8 mouse cellular contexts compared by ENCODE assay signal in genomic region chr6:108426789-108427188, GRCm38 (mm10).
A peak's percentile ranks its signal among the peaks of the same experiment; 100 is the strongest.
DNase-seq lines count a peak whose midpoint lies in the region; ATAC-seq lines count a peak whose summit lies in the region.

No protein-coding gene starts in this region.

- H3K9me3 ChIP-seq in forebrain, embryonic 12.5 days = no peaks in the 10 kb centered on the region
- no peaks in the 10 kb centered on the region for H3K9me3 ChIP-seq in heart, embryonic 16.5 days (replicated peaks; ENCODE audit: control insufficient read depth, low read length)
- no peaks in the 10 kb centered on the region for H3K9me3 ChIP-seq in liver, embryonic 13.5 days (replicated peaks)
- no peaks in the 10 kb centered on the region for H3K9me3 ChIP-seq in stomach, embryonic 16.5 days (replicated peaks; ENCODE audit: control insufficient read depth, low read length)

- H3K9ac ChIP-seq in forebrain, embryonic 12.5 days = no peak overlapping the region
- 0 out of 2 replicates have a peak overlapping the region, but pooled peaks have one; percentile 31 for H3K9ac ChIP-seq in heart, embryonic 16.5 days (ENCODE audit: low read length)
- no peak overlapping the region for H3K9ac ChIP-seq in liver, embryonic 13.5 days
- H3K9ac ChIP-seq in stomach, embryonic 16.5 days (ENCODE audit: low read length) = no peak overlapping the region

- peak overlapping the region; percentile 19; the same call in 1 of the 2 replicates for H3K4me2 ChIP-seq in forebrain, embryonic 12.5 days
- peak overlapping the region; percentile 11; the same call in 1 of the 2 replicates for H3K4me2 ChIP-seq in heart, embryonic 16.5 days (ENCODE audit: low read depth, low read length)
- no peak overlapping the region for H3K4me2 ChIP-seq in liver, embryonic 13.5 days
- H3K4me2 ChIP-seq in stomach, embryonic 16.5 days (ENCODE audit: low read depth, low read length) = 0 out of 2 replicates have a peak overlapping the region, but pooled peaks have one; percentile 20

- H3K27ac ChIP-seq in forebrain, embryonic 12.5 days = 0 out of 2 replicates have a peak overlapping the region, but pooled peaks have one; percentile 19
- peak overlapping the region; percentile 53; the same call in 1 of the 2 replicates for H3K27ac ChIP-seq in heart, embryonic 16.5 days (ENCODE audit: low read length)
- H3K27ac ChIP-seq in liver, embryonic 13.5 days = no peak overlapping the region
- no peak overlapping the region for H3K27ac ChIP-seq in stomach, embryonic 16.5 days (ENCODE audit: low read length)

- DNase-seq in CD4-positive helper T cell, adult 2 months (ENCODE audit: low read depth, low spot score) = peak; percentile 65
- peak; percentile 59 for DNase-seq in brain, embryonic 18.5 days (ENCODE audit: low read depth, low spot score)
- peak; percentile 93 to 95 for DNase-seq in kidney, postnatal 25 days
- peak; percentile 10 for DNase-seq in liver, embryonic 13.5 days
- DNase-seq in neural tube, embryonic 10.5 days (ENCODE audit: extremely low spot score, low spot score) = peak; percentile 44

- H3K4me1 ChIP-seq in forebrain, embryonic 12.5 days = peaks cover 12% of the 10 kb centered on the region
- H3K4me1 ChIP-seq in heart, embryonic 16.5 days (ENCODE audit: control insufficient read depth, insufficient read depth, low read length) = peaks cover 9% of the 10 kb centered on the region
- H3K4me1 ChIP-seq in liver, embryonic 13.5 days (replicated peaks) = peaks cover 2% of the 10 kb centered on the region; the same call in 1 of the 2 replicates
- H3K4me1 ChIP-seq in stomach, embryonic 16.5 days (ENCODE audit: control insufficient read depth, insufficient read depth, low read length) = peaks cover 6% of the 10 kb centered on the region; the same call in 1 of the 2 replicates

- H3K4me3 ChIP-seq in forebrain, embryonic 12.5 days (replicated peaks) = no peak overlapping the region
- H3K4me3 ChIP-seq in heart, embryonic 16.5 days (ENCODE audit: low read length) = no peak overlapping the region; the same call in 1 of the 2 replicates
- no peak overlapping the region for H3K4me3 ChIP-seq in liver, embryonic 13.5 days (replicated peaks)
- no peak overlapping the region for H3K4me3 ChIP-seq in stomach, embryonic 16.5 days (replicated peaks; ENCODE audit: low read length)

- peak; percentile 83 for ATAC-seq in forebrain, embryonic 12.5 days (ENCODE audit: low FRiP score)
- ATAC-seq in heart, embryonic 16.5 days (replicated peaks; ENCODE audit: extremely low read depth, insufficient read depth, low FRiP score) = peak; percentile 83
- peak; percentile 70 for ATAC-seq in liver, embryonic 13.5 days (ENCODE audit: low read depth)
- peak; percentile 63; the same call in 1 of the 2 replicates for ATAC-seq in stomach, embryonic 16.5 days (ENCODE audit: insufficient read depth, low FRiP score)

- 8% methylated on average over 10 of the region's 10 CpGs for WGBS in forebrain, embryonic 12.5 days
- WGBS in heart, embryonic 16.5 days = 8% methylated on average over 10 of the region's 10 CpGs
- 37% methylated on average over 10 of the region's 10 CpGs for WGBS in liver, embryonic 13.5 days (ENCODE audit: insufficient replicate concordance)
- 13% methylated on average over 10 of the region's 10 CpGs for WGBS in stomach, embryonic 16.5 days

- no peaks in the 10 kb centered on the region for H3K36me3 ChIP-seq in forebrain, embryonic 12.5 days (replicated peaks)
- H3K36me3 ChIP-seq in heart, embryonic 16.5 days (ENCODE audit: control insufficient read depth, insufficient read depth) = peaks cover 2% of the 10 kb centered on the region; the same call in 1 of the 2 replicates
- no peaks in the 10 kb centered on the region for H3K36me3 ChIP-seq in liver, embryonic 13.5 days
- no peaks in the 10 kb centered on the region for H3K36me3 ChIP-seq in stomach, embryonic 16.5 days (ENCODE audit: control insufficient read depth, insufficient read depth, low read length)

- H3K27me3 ChIP-seq in forebrain, embryonic 12.5 days = no peaks in the 10 kb centered on the region
- no peaks in the 10 kb centered on the region for H3K27me3 ChIP-seq in heart, embryonic 16.5 days (ENCODE audit: control insufficient read depth, insufficient read depth, low read length)
- H3K27me3 ChIP-seq in liver, embryonic 13.5 days = no peaks in the 10 kb centered on the region
- no peaks in the 10 kb centered on the region for H3K27me3 ChIP-seq in stomach, embryonic 16.5 days (ENCODE audit: control insufficient read depth, insufficient read depth, low read length)

Comparison
In these comparisons a context has a peak if more than half of its experiments do, and no peak if none do; other contexts are left out.
1. DNase-seq: peak in every context shown above with its lines; median percentile 94 in kidney, postnatal 25 days; 65 in CD4-positive helper T cell, adult 2 months; 59 in brain, embryonic 18.5 days; 44 in neural tube, embryonic 10.5 days; 10 in liver, embryonic 13.5 days.
2. H3K27ac ChIP-seq: peak in forebrain, embryonic 12.5 days (single experiment) and heart, embryonic 16.5 days (single experiment); none in liver, embryonic 13.5 days (single experiment) and stomach, embryonic 16.5 days (single experiment).
3. Peak in every context shown above with its lines, with median percentiles within 50 percentile points of each other: ATAC-seq.